Mouse (Mus musculus) neural tube, embryonic 15.5 days (tissue): ENCODE measurements around the gene Kcnip4. TPM values are rescaled to one million over a fixed set of nuclear protein-coding genes. Genes with fewer than 3 reads are reported as not detected.

ENCODE experiments used
- ATAC-seq: fragments of 200-750 bp; cut with Nextera tagmentation; 2 replicates; pipeline ENCODE4 v1.8.0; 2017; ENCODE audit warnings: mild to moderate bottlenecking, moderate TSS enrichment, moderate library complexity; ENCODE audit not compliant: low FRiP score
- H3K27ac ChIP-seq: fragments of 300-500 bp; sonication (generic); replicated peaks from 2 replicates; pipeline ENCODE4 v1.5.1; 2015; ENCODE audit warnings: mild to moderate bottlenecking, inconsistent platforms
- H3K27me3 ChIP-seq: fragments of 300-500 bp; sonication (generic); replicated peaks from 2 replicates; pipeline ENCODE4 v1.6.1; 2015; ENCODE audit warnings: inconsistent platforms
- H3K36me3 ChIP-seq: fragments of 300-500 bp; sonication (generic); 2 replicates; pipeline ENCODE4 v1.6.1; 2015; ENCODE audit warnings: inconsistent platforms
- H3K4me1 ChIP-seq: fragments of 300-500 bp; sonication (generic); 2 replicates; pipeline ENCODE4 v1.6.1; 2015; ENCODE audit warnings: inconsistent platforms
- H3K4me2 ChIP-seq: fragments of 300-500 bp; sonication (generic); 2 replicates; pipeline ENCODE4 v1.6.1; 2015; ENCODE audit warnings: inconsistent platforms, mild to moderate bottlenecking, moderate library complexity
- H3K4me3 ChIP-seq: fragments of 300-500 bp; sonication (generic); replicated peaks from 2 replicates; pipeline ENCODE4 v1.5.1; 2015; ENCODE audit warnings: mild to moderate bottlenecking, inconsistent platforms
- H3K9ac ChIP-seq: fragments of 300-500 bp; sonication (generic); replicated peaks from 2 replicates; pipeline ENCODE4 v1.6.1; 2015; ENCODE audit warnings: mild to moderate bottlenecking, inconsistent platforms
- H3K9me3 ChIP-seq: fragments of 300-500 bp; sonication (generic); replicated peaks from 2 replicates; pipeline ENCODE4 v1.6.1; 2016; ENCODE audit warnings: inconsistent platforms
- WGBS: fragments of 180-500 bp; shearing (Covaris S2); methylation state at CpG from one replicate; pipeline ENCODE4 v1.1.7; 2015; ENCODE audit warnings: mixed read lengths; 5-methylcytosine and 5-hydroxymethylcytosine counted together
- polyA plus RNA-seq: library from polyadenylated mRNA; unstranded; fragments of >200 nt; fragmentation: Nextera tagmentation; extraction: Ambion mirVana; gene quantifications from 2 replicates; pipeline ENCODE4 v1.2.1, GENCODE M21; 2015

Kcnip4 gene
- polyA plus RNA-seq: 17.0 and 17.8 TPM in 2 replicates

DNA sequence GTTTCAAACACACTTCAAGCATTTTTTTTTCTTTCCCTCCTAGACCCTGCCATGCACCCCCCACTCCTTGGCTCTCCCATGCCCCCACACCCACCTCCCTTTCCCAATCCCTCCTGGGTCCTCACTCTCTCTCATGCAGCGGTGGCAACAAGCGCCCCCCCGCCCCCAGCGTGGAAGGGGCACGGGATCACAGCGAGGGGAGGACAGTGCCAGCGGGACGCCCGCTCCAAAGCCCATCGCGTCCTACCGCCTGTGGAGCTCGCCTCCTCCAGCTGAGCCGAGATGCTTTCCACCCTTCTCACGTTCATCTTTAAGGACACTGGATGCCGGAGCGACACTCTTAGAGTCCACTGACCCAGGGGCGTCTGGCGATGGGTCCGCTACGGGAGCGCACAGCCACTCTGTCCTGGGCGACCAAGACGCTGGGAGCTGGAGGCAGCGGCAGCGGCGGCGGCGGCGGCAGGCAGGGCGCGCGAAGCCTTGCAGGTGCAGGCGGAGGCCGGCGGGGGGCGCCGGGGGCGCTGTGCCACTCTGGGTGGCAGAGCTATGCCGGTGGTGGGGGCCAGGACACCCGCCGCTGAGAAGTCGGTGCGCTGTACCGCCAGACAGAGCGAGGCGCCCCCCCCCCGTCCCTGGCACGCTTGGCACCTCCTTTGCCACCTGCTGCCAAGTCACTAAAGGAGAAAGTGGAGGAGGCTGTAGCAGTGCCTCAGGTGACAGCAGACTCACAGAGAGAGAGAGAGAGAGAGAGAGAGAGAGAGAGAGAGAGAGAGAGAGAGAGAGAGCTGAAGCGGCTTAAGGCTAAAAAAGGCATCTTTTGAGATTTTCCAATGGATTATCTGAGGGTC, at the start of gene Kcnip4:
Kcnip4 (minus strand) TSS at position 514 of the 848 bp plus-strand sequence.
- Histone ChIP-seq H3K27ac (no peak within 1 kb of the TSS), H3K4me2 (peak within 1 kb of the TSS; percentile 88), H3K9me3 (no peaks in the 10 kb centered on the region), H3K27me3 (peaks cover 12% of the 10 kb centered on the region), H3K9ac (peak within 1 kb of the TSS; percentile 61), H3K36me3 (no peaks in the 10 kb centered on the region), H3K4me1 (peaks cover 13% of the 10 kb centered on the region; the same call in 1 of the 2 replicates), H3K4me3 (peak within 1 kb of the TSS; percentile 69)
- 3% methylated on average over 46 of the region's 50 CpGs for WGBS
- ATAC-seq: peak; percentile 90

DNA sequence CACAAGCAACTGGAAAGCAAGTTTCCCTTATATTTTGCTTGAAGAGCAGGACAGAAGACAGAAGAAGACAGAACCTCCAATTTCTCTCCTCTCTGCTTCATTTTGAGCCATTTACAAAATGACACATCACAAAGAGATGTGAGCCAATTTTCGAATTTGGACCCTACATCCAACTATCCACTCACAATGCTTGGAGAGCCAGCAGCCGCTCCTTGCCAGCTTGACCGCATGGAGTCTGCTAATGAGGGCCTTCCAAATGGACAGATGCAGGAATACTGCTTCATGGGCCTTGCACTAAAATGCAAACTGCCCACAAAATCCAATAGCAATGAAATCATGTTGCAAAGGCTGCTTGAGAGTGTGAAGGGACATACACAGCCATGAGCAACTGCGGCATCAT, 47.2 kb upstream of the Kcnip4 start:
- H3K9me3 ChIP-seq: no peaks in the 10 kb centered on the region
- no peak overlapping the region for H3K4me3 ChIP-seq
- ATAC-seq: no peak
- H3K27ac ChIP-seq: no peak overlapping the region
- H3K9ac ChIP-seq: no peak overlapping the region
- H3K36me3 ChIP-seq: no peaks in the 10 kb centered on the region
- H3K4me2 ChIP-seq: no peak overlapping the region
- no peaks in the 10 kb centered on the region for H3K27me3 ChIP-seq
- WGBS: 88% methylated on average over 4 of the region's 4 CpGs
- no peaks in the 10 kb centered on the region for H3K4me1 ChIP-seq

DNA sequence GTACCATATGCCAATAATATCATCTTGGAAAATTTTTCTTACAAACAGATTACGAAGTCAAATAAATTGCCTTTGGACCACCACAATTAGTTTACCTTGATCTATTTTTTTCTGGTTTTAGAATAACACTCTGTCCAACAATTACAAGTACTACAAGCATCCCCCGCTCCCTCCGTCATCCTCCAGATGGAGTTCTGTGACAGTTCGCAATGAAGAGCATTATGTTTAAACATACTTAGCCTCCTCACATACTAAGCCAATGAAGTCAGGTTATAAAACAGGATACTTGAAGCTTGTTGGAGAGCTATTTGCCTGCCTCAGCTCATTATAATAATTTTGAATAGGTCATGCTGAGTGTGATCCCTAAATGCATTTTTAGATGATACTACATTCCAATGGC, 39.0 kb upstream of the Kcnip4 start:
- Histone ChIP-seq H3K9me3 (no peaks in the 10 kb centered on the region), H3K9ac (no peak overlapping the region), H3K4me3 (no peak overlapping the region), H3K4me2 (no peak overlapping the region), H3K36me3 (no peaks in the 10 kb centered on the region), H3K27ac (no peak overlapping the region), H3K27me3 (no peaks in the 10 kb centered on the region), H3K4me1 (no peaks in the 10 kb centered on the region)
- ATAC-seq: no peak
- WGBS: 95% methylated on average over 4 of the region's 4 CpGs

DNA sequence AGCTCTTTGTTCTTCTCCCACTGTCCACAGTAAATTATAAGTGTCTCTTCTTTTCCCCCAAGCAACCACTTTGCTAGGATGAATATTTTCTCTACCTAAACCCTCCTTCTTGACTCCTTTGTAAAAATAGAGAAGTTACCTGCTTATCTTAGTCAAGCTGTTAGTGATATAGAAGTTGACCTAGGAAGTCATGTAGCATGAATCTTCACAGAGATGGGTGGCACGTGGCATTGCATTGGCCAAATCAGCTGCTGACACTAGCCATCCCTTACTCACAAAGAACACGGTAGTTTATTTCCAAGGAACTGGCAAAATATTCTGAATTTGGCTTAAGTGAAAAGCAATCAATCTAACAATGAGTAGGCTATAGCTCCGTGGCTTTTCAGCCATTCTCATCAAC, 32.7 kb upstream of the Kcnip4 start:
- WGBS: 82% methylated on average over 3 of the region's 3 CpGs
- no peaks in the 10 kb centered on the region for H3K4me1 ChIP-seq
- ATAC-seq: no peak
- H3K4me2 ChIP-seq: no peak overlapping the region
- no peak overlapping the region for H3K27ac ChIP-seq
- H3K9ac ChIP-seq: no peak overlapping the region
- no peak overlapping the region for H3K4me3 ChIP-seq
- H3K36me3 ChIP-seq: no peaks in the 10 kb centered on the region
- no peaks in the 10 kb centered on the region for H3K27me3 ChIP-seq
- H3K9me3 ChIP-seq: no peaks in the 10 kb centered on the region

DNA sequence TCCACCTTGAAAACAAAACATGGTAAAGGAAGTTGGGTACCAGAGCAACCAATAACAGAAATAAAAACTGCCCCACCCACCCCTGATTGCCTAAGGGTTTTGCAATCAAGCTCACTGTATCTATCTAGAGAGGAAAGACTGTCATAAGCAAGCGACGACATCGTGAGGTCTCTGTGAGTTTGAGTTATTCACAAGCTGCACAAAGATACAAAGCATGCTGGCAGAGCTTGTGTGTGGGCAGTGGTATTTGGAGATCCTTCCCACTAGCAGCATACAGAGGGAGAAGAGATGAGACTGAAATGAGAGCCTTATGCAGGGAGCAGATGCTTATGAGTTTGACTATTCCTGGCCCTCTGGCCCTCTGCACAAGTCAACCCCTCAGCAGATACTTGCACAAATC, 23.2 kb upstream of the Kcnip4 start:
- Histone ChIP-seq H3K9ac (no peak overlapping the region), H3K9me3 (no peaks in the 10 kb centered on the region), H3K4me2 (no peak overlapping the region), H3K27ac (no peak overlapping the region), H3K27me3 (no peaks in the 10 kb centered on the region), H3K36me3 (no peaks in the 10 kb centered on the region), H3K4me1 (no peaks in the 10 kb centered on the region), H3K4me3 (no peak overlapping the region)
- ATAC-seq: no peak
- WGBS: 93% methylated on average over 3 of the region's 3 CpGs

DNA sequence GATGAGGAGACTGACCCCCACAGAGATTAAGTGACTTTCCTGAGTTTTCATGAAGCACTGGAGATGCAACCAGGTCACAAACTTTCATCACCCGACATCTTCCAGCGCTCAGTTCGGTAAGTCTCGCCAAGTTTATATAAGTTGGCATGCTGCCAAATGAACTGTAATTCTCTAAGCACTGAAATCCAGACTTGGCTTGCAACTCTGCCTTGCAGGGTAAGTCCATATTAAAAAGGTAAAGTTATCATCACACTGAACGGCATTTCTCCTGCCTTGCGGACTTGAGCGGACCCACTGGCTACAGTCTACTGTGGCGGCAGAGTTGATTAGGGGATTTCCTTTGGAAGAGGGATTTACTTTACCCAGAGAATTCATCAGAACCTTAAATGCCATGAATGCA, 4.7 kb upstream of the Kcnip4 start:
- Histone ChIP-seq H3K9ac (no peak overlapping the region), H3K4me1 (peaks cover 8% of the 10 kb centered on the region; the same call in 1 of the 2 replicates), H3K4me3 (no peak overlapping the region), H3K27ac (no peak overlapping the region), H3K27me3 (peaks cover 3% of the 10 kb centered on the region; the same call in 1 of the 2 replicates), H3K9me3 (no peaks in the 10 kb centered on the region), H3K36me3 (no peaks in the 10 kb centered on the region), H3K4me2 (no peak overlapping the region)
- 69% methylated on average over 8 of the region's 8 CpGs for WGBS
- ATAC-seq: no peak

DNA sequence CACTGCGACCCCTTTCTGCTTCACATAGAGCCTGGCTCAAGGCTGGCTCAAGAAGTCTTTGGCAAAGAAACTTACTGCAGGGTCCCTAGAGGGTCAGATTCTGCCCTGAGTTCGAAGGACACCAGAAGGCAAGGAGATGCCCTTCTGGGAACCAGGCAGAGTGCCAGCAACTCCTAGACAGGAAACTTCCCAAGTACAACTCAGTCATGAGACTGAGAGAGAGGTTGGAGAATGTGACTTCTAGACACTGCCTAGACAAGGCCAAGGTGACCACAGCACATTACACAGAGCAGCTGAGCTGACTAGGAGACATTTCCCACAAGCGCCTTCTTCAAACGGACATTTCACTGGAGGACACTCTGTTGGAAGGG, 520 bp upstream of the Kcnip4 start:
- H3K27ac ChIP-seq: no peak overlapping the region
- peak overlapping the region; percentile 69 for H3K4me3 ChIP-seq
- WGBS: 60% methylated on average over 4 of the region's 4 CpGs
- H3K4me2 ChIP-seq: peak overlapping the region; percentile 88
- no peaks in the 10 kb centered on the region for H3K36me3 ChIP-seq
- peaks cover 13% of the 10 kb centered on the region; the same call in 1 of the 2 replicates for H3K4me1 ChIP-seq
- ATAC-seq: no peak
- peaks cover 12% of the 10 kb centered on the region for H3K27me3 ChIP-seq
- H3K9me3 ChIP-seq: no peaks in the 10 kb centered on the region
- peak overlapping the region; percentile 61; the same call in 1 of the 2 replicates for H3K9ac ChIP-seq

DNA sequence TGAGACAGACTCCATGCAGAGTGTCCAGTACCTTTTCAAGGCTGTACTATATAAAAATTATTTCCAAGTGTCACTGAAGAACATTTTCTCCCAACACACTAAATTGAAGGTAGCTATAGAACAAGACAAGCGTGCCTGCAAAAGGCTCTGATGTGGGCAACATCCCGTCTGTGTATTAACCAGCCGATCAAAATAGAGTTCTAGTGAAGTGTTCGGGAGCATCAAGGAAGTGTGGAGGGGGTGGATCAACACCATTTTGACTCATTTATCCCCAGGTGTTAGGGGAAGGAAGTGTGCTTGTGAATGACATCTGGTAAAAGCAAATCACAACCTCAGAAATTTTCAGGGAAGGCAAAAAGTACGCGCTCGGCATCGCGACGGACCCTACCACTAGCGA, 712 bp downstream of the Kcnip4 start:
- Histone ChIP-seq H3K36me3 (no peaks in the 10 kb centered on the region), H3K9me3 (no peaks in the 10 kb centered on the region), H3K4me3 (peak overlapping the region; percentile 69), H3K4me2 (peak overlapping the region; percentile 88), H3K9ac (peak overlapping the region; percentile 61; the same call in 1 of the 2 replicates), H3K27me3 (peaks cover 12% of the 10 kb centered on the region), H3K4me1 (peaks cover 13% of the 10 kb centered on the region; the same call in 1 of the 2 replicates), H3K27ac (no peak overlapping the region)
- WGBS: 8% methylated on average over 11 of the region's 11 CpGs
- no peak for ATAC-seq

DNA sequence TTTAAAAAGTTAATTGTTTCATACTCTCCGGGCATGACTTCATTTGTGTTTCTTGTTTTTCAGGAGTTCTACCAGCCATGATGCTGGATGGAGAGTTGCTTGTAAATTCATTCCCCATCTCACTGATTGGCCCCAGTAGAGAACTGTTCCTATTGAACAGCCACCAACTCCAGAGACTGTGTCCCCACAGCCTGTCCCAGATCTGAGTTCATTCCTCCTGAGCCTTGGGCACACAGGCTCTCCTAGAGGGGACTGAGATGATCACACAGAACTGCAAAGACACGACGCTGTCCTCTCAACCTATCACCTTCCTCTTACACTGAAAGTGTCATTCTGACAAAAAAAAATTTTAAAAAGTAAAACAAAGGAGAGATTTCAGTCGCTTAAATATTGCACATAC, 1.7 kb downstream of the Kcnip4 start:
- H3K27me3 ChIP-seq: peaks cover 12% of the 10 kb centered on the region
- no peaks in the 10 kb centered on the region for H3K36me3 ChIP-seq
- H3K4me2 ChIP-seq: no peak overlapping the region
- H3K4me3 ChIP-seq: no peak overlapping the region
- H3K4me1 ChIP-seq: peaks cover 13% of the 10 kb centered on the region; the same call in 1 of the 2 replicates
- H3K27ac ChIP-seq: no peak overlapping the region
- H3K9ac ChIP-seq: no peak overlapping the region
- H3K9me3 ChIP-seq: no peaks in the 10 kb centered on the region
- WGBS: 82% methylated on average over 4 of the region's 4 CpGs
- ATAC-seq: no peak

DNA sequence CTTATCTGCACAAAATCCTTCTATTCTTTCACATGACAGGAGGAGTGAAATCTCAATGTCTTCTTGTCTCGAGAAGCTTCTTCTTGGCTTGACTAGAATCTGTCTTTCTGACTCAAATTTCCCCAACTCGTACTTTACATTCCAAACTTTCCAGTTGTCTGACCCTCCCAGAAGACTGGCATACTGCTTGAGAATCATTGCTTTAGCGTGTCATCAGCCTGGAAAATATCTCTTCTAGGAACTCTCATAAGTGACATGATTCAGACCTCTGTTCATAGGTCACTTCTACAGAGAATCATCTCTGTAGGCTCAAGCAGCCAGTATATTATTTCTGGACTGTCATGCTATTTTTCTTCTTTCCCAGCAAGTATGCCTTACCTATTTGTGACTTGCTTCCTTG, 26.0 kb downstream of the Kcnip4 start:
- no peaks in the 10 kb centered on the region for H3K36me3 ChIP-seq

DNA sequence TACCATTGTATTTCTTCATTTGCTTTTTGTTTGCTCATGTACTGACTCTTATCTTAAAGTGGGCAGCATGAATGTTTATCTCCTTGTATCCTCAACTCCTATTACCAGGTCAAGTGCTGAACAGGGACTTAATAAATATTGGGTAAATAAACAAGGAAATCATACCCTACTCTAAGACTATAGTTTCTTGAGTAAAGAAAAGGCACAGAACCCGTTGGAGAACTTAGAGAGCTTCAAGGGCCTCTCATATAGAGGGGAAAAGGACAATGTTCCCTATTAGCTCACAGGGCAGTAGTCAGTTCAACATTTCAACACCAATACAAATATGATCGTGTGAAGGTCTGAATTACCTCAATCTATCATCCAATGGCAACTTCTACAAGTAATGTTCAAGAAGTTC, 37.4 kb downstream of the Kcnip4 start:
- Histone ChIP-seq H3K9ac (no peak overlapping the region), H3K9me3 (no peaks in the 10 kb centered on the region), H3K4me2 (no peak overlapping the region), H3K27me3 (no peaks in the 10 kb centered on the region), H3K36me3 (no peaks in the 10 kb centered on the region), H3K4me3 (no peak overlapping the region), H3K27ac (no peak overlapping the region), H3K4me1 (no peaks in the 10 kb centered on the region)
- 83% methylated on average over 2 of the region's 2 CpGs for WGBS
- ATAC-seq: no peak

More for the DNA sequence above, 26.0 kb downstream of the Kcnip4 start:
- Histone ChIP-seq H3K27me3 (no peaks in the 10 kb centered on the region), H3K9me3 (no peaks in the 10 kb centered on the region), H3K9ac (no peak overlapping the region), H3K4me3 (no peak overlapping the region), H3K4me2 (no peak overlapping the region), H3K4me1 (no peaks in the 10 kb centered on the region), H3K27ac (no peak overlapping the region)
- 88% methylated on average over 3 of the region's 3 CpGs for WGBS
- no peak for ATAC-seq

DNA sequence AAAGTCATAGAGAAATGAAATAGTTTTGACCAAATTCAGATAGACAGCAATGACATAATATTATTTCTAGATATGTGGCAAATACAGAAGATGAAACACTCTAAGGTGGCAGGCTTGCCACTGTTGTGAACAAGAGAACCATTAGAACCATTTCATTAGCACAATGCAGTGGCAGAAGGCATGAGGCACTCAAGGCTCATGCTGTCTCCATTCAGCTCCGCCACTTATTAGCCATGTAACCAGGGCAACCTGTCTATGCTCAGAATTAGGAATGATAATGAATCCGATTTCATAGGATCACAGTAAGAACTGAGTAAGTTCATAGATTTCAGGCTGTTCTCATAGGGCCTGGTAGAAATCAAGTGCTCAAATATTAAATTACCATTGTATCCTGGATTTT, 54.0 kb downstream of the Kcnip4 start:
- H3K27me3 ChIP-seq: no peaks in the 10 kb centered on the region
- no peaks in the 10 kb centered on the region for H3K9me3 ChIP-seq
- no peak for ATAC-seq
- H3K4me2 ChIP-seq: no peak overlapping the region
- 59% methylated on average over 2 of the region's 2 CpGs for WGBS
- H3K9ac ChIP-seq: no peak overlapping the region
- H3K27ac ChIP-seq: no peak overlapping the region
- no peaks in the 10 kb centered on the region for H3K4me1 ChIP-seq
- H3K4me3 ChIP-seq: no peak overlapping the region
- no peaks in the 10 kb centered on the region for H3K36me3 ChIP-seq
